ENCODE assay signal across 8 mouse cellular contexts in genomic region chr10:25239156-25239555, GRCm38 (mm10).
DNase-seq lines count a peak whose midpoint lies in the region; ATAC-seq and TF ChIP-seq lines count a peak whose summit lies in the region.

No protein-coding gene starts in this region.

- ATAC-seq in liver, embryonic 11.5 days (replicated peaks; ENCODE audit: low FRiP score), result no peak
- peak; percentile 70; the same call in 1 of the 2 replicates for ATAC-seq in hindbrain, postnatal 0 days

- no peaks in the 10 kb centered on the region for H3K36me3 ChIP-seq in liver, embryonic 11.5 days (ENCODE audit: control insufficient read depth, insufficient read depth, low read length)
- no peaks in the 10 kb centered on the region for H3K36me3 ChIP-seq in embryonic facial prominence, embryonic 10.5 days (replicated peaks)
- no peaks in the 10 kb centered on the region for H3K36me3 ChIP-seq in hindbrain, postnatal 0 days (ENCODE audit: insufficient read depth, low read length)

- H3K9ac ChIP-seq in liver, embryonic 11.5 days (ENCODE audit: low read depth, low read length), result no peak overlapping the region
- no peak overlapping the region for H3K9ac ChIP-seq in hindbrain, postnatal 0 days (replicated peaks; ENCODE audit: low read length)

- no peak for TF ChIP-seq POLR2A in bone marrow, adult 2 months (IDR thresholded peaks at IDR 0.05; ENCODE audit: borderline replicate concordance, control insufficient read depth, low read depth, low read length)

- DNase-seq in liver, result peak; percentile 40
- no peak for DNase-seq in liver, embryonic 11.5 days (ENCODE audit: low spot score)
- peak; percentile 48 for DNase-seq in embryonic facial prominence, embryonic 10.5 days (ENCODE audit: low spot score)
- DNase-seq in hindbrain, postnatal 0 days (ENCODE audit: low spot score), result peak; percentile 71
- DNase-seq in mesoderm, embryonic 11.5 days (ENCODE audit: low read depth, low spot score), result peak; percentile 58
- DNase-seq in telencephalon, adult 2 months (ENCODE audit: low read depth, low spot score), result peak; percentile 13
- DNase-seq in ovary, postnatal 14 days (ENCODE audit: low spot score), result no peak

- H3K27ac ChIP-seq in liver, embryonic 11.5 days (ENCODE audit: low read depth, low read length), result no peak overlapping the region
- no peak overlapping the region for H3K27ac ChIP-seq in bone marrow, adult 2 months (ENCODE audit: control insufficient read depth, insufficient read depth, low read depth, low read length, poor library complexity)
- no peak overlapping the region for H3K27ac ChIP-seq in embryonic facial prominence, embryonic 10.5 days (replicated peaks)
- H3K27ac ChIP-seq in hindbrain, postnatal 0 days, result no peak overlapping the region

- peak; percentile 54 for TF ChIP-seq CTCF in bone marrow, adult 2 months (IDR thresholded peaks at IDR 0.05; ENCODE audit: control insufficient read depth, insufficient read depth, low read length)
- TF ChIP-seq CTCF in hindbrain, postnatal 0 days (IDR thresholded peaks at IDR 0.05; ENCODE audit: low read depth), result peak; percentile 68

- WGBS in liver, embryonic 11.5 days, result 25% methylated on average over 9 of the region's 9 CpGs
- WGBS in bone marrow, adult 2 months, result 57% methylated on average over 9 of the region's 9 CpGs
- WGBS in embryonic facial prominence, embryonic 10.5 days, result 26% methylated on average over 9 of the region's 9 CpGs
- WGBS in hindbrain, postnatal 0 days, result 34% methylated on average over 9 of the region's 9 CpGs

- H3K4me3 ChIP-seq in liver, embryonic 11.5 days (ENCODE audit: low read depth, low read length), result no peak overlapping the region
- no peak overlapping the region for H3K4me3 ChIP-seq in bone marrow, adult 2 months (replicated peaks; ENCODE audit: control insufficient read depth, low read depth, low read length)
- H3K4me3 ChIP-seq in embryonic facial prominence, embryonic 10.5 days, result no peak overlapping the region
- H3K4me3 ChIP-seq in hindbrain, postnatal 0 days (ENCODE audit: low read length), result no peak overlapping the region

- H3K9me3 ChIP-seq in liver, embryonic 11.5 days (ENCODE audit: control insufficient read depth, low read length), result no peaks in the 10 kb centered on the region
- H3K9me3 ChIP-seq in embryonic facial prominence, embryonic 10.5 days, result no peaks in the 10 kb centered on the region
- H3K9me3 ChIP-seq in hindbrain, postnatal 0 days (ENCODE audit: low read length), result no peaks in the 10 kb centered on the region

- H3K27me3 ChIP-seq in liver, embryonic 11.5 days (replicated peaks; ENCODE audit: control insufficient read depth, insufficient read depth, low read length), result no peaks in the 10 kb centered on the region
- H3K27me3 ChIP-seq in embryonic facial prominence, embryonic 10.5 days (replicated peaks; ENCODE audit: low read depth, poor library complexity, severe bottlenecking), result no peaks in the 10 kb centered on the region
- no peaks in the 10 kb centered on the region for H3K27me3 ChIP-seq in hindbrain, postnatal 0 days (ENCODE audit: insufficient read depth, low read length)

- H3K4me1 ChIP-seq in liver, embryonic 11.5 days (replicated peaks; ENCODE audit: control insufficient read depth, insufficient read depth, low read length), result no peaks in the 10 kb centered on the region
- H3K4me1 ChIP-seq in bone marrow, adult 2 months (ENCODE audit: control insufficient read depth, insufficient read depth, low read length), result no peaks in the 10 kb centered on the region; the same call in 1 of the 2 replicates
- H3K4me1 ChIP-seq in embryonic facial prominence, embryonic 10.5 days, result no peaks in the 10 kb centered on the region
- no peaks in the 10 kb centered on the region for H3K4me1 ChIP-seq in hindbrain, postnatal 0 days (ENCODE audit: insufficient read depth, low read length)

- no peak overlapping the region for H3K4me2 ChIP-seq in liver, embryonic 11.5 days
- H3K4me2 ChIP-seq in hindbrain, postnatal 0 days (ENCODE audit: low read depth, low read length), result no peak overlapping the region

Comparison
In these comparisons a context has a peak if more than half of its experiments do, and no peak if none do; other contexts are left out.
1. DNase-seq: peak in liver (single experiment), embryonic facial prominence, embryonic 10.5 days (single experiment), hindbrain, postnatal 0 days (single experiment), mesoderm, embryonic 11.5 days (single experiment) and telencephalon, adult 2 months (single experiment); none in liver, embryonic 11.5 days (single experiment) and ovary, postnatal 14 days (single experiment).